Mouse (Mus musculus) cortical plate, adult 2 months (tissue): ENCODE measurements around the gene Arid1b.

Experiments used
- CTCF ChIP-seq: fragments of 200-500 bp; IDR thresholded peaks from 2 replicates; pipeline ENCODE4 v1.5.1; 2011; ENCODE audit warnings: mild to moderate bottlenecking, control low read depth, low read length; ENCODE audit not compliant: insufficient read depth; ENCODE audit errors: extremely low read depth
- POLR2A ChIP-seq: fragments of 200-500 bp; IDR thresholded peaks from 2 replicates; pipeline ENCODE4 v1.6.1; 2011; ENCODE audit warnings: mild to moderate bottlenecking, low read length, control low read depth; ENCODE audit not compliant: insufficient read depth; ENCODE audit errors: extremely low read depth

- no peak for TF ChIP-seq CTCF
- TF ChIP-seq POLR2A, result no peak
These were observed 138.3 kb downstream of the Arid1b start for GRCm38 (mm10) chr17:5132296-5132986.
